Mouse (Mus musculus) liver, postnatal 0 days (tissue): ENCODE measurements around the gene Gm21974.
A peak's percentile ranks its signal among the peaks of the same experiment; 100 is the strongest.

ENCODE experiments used
- CTCF ChIP-seq: sonication (generic); IDR thresholded peaks from 2 replicates; pipeline ENCODE4 v1.5.1; 2016; ENCODE audit warnings: antibody characterized with exemption, low read depth
- EP300 ChIP-seq: IDR thresholded peaks from 2 replicates; pipeline ENCODE4 v1.6.1; 2016; ENCODE audit warnings: antibody characterized with exemption, low read depth, mild to moderate bottlenecking

GRCm38 (mm10) chr7:127841340-127842000 is 53.8 kb downstream of the Gm21974 start:
- TF ChIP-seq CTCF (no peak), EP300 (peak; percentile 58; the same call in 1 of the 2 replicates)
